Mouse (Mus musculus): ENCODE results near the gene Olfr1406. TPM values are rescaled to one million over a fixed set of nuclear protein-coding genes. Genes with fewer than 3 reads are reported as not detected.

Gene Olfr1406
- total RNA-seq (2023): not detected in 4 replicates

DNA sequence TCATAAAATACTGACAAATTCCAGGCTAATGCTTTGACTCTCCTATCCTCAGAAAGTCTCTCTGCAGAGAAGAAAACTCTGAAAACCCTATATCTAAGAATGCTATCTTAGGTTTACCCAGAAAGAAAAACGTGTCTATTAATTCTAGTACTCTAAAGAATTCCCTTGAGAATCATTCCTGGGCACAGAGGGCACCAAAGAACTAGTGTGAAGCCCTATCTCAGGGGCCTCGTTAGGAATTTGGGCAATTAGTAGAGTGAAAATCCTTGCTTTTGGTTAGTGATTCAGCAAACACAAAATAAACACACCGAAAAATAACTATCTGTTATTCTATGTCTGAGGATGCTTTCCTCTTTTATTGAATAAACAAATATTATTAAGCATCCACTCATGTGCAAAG lies at the start of gene Olfr1406:
Gene Olfr1406, minus strand, starts transcription at position 101 of the 400 bp plus-strand sequence.

DNA sequence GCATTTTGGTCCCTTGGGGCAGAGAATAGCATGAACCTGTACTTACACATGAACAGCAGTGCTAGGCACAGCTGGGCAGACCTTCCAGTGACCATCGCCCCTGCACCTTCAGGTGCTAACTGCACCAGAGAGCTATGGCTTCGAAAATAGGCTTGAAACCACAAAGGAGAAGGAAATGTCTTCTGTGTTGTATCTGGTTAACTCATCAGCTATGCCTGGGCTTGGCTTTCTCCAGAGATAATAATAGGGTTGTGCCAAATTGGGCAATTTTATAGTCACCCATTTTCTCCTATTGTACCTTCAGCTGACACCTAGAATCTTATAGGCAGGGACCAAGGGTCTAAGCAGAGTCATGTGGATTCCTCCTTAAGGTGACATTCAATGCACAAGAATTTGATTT lies 36.6 kb upstream of the Olfr1406 start, which contains the start of gene Fcer1a:
Gene Fcer1a, minus strand, starts transcription at position 134 of the 400 bp plus-strand sequence.

DNA sequence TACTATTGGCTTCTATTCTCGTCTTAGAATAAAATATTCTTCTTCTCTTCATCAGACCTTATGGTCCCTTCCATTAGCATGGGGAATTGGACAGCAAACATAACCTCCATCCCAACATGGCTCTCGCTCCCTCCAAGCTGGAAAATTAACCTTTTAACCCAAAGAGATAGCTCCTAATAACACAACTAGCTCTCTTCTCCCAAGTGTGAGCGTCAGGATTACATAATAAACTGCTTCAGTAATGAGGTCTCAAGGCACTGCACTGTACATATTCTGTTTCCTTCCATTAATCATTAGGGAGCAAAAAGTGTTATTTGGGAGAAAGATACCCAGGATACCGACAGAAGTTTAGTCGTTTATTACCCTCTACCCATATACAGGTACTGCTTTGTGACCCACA lies 21.7 kb upstream of the Olfr1406 start, which contains the start of gene Olfr1404:
Gene Olfr1404, plus strand, starts transcription at position 301 of the 400 bp plus-strand sequence.

DNA sequence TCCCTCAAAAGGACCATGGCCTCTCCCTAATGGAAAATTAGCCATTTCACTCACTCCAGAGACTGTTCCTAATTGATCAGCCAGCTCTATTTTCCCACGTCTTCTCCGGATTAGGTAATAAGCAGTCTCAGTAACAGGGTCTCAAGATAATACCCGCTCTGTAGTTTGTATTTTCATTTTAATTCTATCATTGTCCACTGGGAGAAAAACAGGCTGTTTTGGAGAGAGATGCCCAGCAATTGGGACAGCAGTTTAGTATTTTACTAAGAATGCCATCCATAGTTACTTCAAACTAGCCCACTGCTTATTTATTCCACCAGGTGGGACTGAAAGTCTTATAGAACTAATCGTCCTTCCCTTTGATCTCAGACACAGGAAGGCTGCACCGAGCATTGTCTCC lies 7.1 kb upstream of the Olfr1406 start, which contains the start of gene Olfr218:
Gene Olfr218, plus strand, starts transcription at position 301 of the 400 bp plus-strand sequence.

DNA sequence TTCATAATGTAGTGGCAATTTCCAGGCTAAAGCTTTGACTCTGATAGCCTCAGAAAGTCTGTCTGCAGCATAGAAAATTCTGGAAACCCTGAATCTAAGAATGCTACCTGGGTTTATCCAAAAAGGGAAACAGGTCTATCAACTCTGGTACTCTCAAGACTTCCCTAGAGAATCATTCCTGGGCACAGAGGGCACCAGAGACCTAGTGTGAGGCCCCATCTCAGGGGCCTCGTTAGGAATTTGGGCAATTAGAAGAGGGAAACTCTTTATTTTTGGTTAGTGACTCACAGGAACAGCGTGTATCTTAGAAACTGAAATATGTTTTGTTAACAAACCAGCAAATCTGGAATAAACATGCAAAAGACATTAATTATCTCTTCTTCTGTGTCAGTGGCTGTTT lies 53.2 kb downstream of the Olfr1406 start, which contains the start of gene Olfr1408:
Gene Olfr1408, minus strand, starts transcription at position 101 of the 400 bp plus-strand sequence.

Other genes starting within 250 kb of the Olfr1406 start
- not detected in 4 replicates for gene Olfr16, start 240.2 kb downstream of the Olfr1406 start, total RNA-seq (2023)
- not detected in 4 replicates for gene Olfr1408, start 53.3 kb downstream of the Olfr1406 start, total RNA-seq (2023)
- not detected in 4 replicates for gene Olfr218, start 7.2 kb upstream of the Olfr1406 start, total RNA-seq (2023)
- gene Olfr1404, start 21.8 kb upstream of the Olfr1406 start, total RNA-seq (2023): not detected in 4 replicates
- not detected in 4 replicates for gene Fcer1a, start 36.6 kb upstream of the Olfr1406 start, total RNA-seq (2023)
- not detected in 4 replicates for gene Olfr418, start 75.4 kb upstream of the Olfr1406 start, total RNA-seq (2023)
- not detected in 4 replicates for gene Mptx2, start 87.1 kb upstream of the Olfr1406 start, total RNA-seq (2023)
- not detected in 4 replicates for gene Ackr1, start 143.1 kb upstream of the Olfr1406 start, total RNA-seq (2023)
- gene Aim2, start 160.2 kb upstream of the Olfr1406 start, total RNA-seq (2023): 116 to 126 TPM (median 117 TPM) in 4 replicates
- gene Cadm3, start 177.1 kb upstream of the Olfr1406 start, total RNA-seq (2023): 0.30 TPM in 1 of 4 replicates, not detected in the others

Data from B cell, adult 62 days (primary cell).